Mouse (Mus musculus) testis, adult 2 months (tissue): ENCODE measurements around the gene Abca9. TPM values are rescaled to one million over a fixed set of nuclear protein-coding genes. Genes with fewer than 3 reads are reported as not detected.

ENCODE experiments used
- H3K27ac ChIP-seq: fragments of 200-500 bp; 2 replicates; pipeline ENCODE4 v1.5.1; 2012; ENCODE audit warnings: low read depth, low read length; ENCODE audit not compliant: control insufficient read depth, insufficient read depth
- H3K27me3 ChIP-seq: fragments of 200-500 bp; 2 replicates; pipeline ENCODE4 v1.6.1; 2012; ENCODE audit warnings: mild to moderate bottlenecking, low read length, moderate library complexity; ENCODE audit not compliant: control insufficient read depth, insufficient read depth
- H3K36me3 ChIP-seq: fragments of 200-500 bp; 2 replicates; pipeline ENCODE4 v1.6.1; 2012; ENCODE audit warnings: mild to moderate bottlenecking, low read length; ENCODE audit not compliant: control insufficient read depth, insufficient read depth
- H3K4me1 ChIP-seq: fragments of 200-500 bp; 2 replicates; pipeline ENCODE4 v1.6.1; 2012; ENCODE audit warnings: low read length; ENCODE audit not compliant: control insufficient read depth, insufficient read depth
- H3K4me3 ChIP-seq: fragments of 200-500 bp; 2 replicates; pipeline ENCODE4 v1.5.1; 2012; ENCODE audit warnings: low read depth, mild to moderate bottlenecking, low read length, moderate library complexity, mixed read lengths; ENCODE audit not compliant: control insufficient read depth
- CTCF ChIP-seq: fragments of 200-500 bp; IDR thresholded peaks from 2 replicates; pipeline ENCODE4 v1.5.1; 2012; ENCODE audit warnings: low read depth, mild to moderate bottlenecking, inconsistent platforms, low read length, moderate library complexity; ENCODE audit not compliant: control insufficient read depth, insufficient read depth, insufficient replicate concordance
- POLR2A ChIP-seq: fragments of 200-500 bp; IDR thresholded peaks from 2 replicates; pipeline ENCODE4 v1.6.1; 2012; ENCODE audit warnings: low read depth, mild to moderate bottlenecking, inconsistent platforms, low read length, moderate library complexity; ENCODE audit not compliant: control insufficient read depth
- polyA plus RNA-seq: library from polyadenylated mRNA; depleted of rRNA; stranded (reverse); fragments of >200 nt; gene quantifications from 2 replicates; pipeline ENCODE4 v1.2.3, GENCODE M21; 2012

The Abca9 gene
- polyA plus RNA-seq, 1 experiment = 4.2 TPM

DNA sequence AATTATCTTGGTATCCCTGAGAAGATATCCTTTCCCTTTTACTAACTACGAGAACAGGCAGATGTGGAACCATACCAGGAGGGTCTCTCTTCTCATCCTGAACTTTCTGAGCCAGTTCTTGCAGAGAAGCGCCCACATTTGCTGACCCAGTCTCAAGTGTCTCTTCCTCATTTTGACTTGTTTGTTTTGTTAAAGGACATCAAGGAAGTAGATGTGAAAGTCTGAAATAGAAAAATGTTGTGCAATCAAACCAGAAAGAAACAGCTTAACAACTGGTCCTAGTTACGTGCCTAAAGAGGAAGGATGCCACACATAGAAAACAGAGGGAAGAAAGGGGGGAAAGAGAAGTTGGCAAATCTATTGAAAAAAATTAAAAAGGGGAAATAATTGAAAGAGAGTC lies 2.2 kb downstream of the Abca9 start:
- H3K4me1 ChIP-seq = no peaks in the 10 kb centered on the region
- no peaks in the 10 kb centered on the region for H3K36me3 ChIP-seq
- no peaks in the 10 kb centered on the region for H3K27me3 ChIP-seq
- TF ChIP-seq CTCF (no peak), POLR2A (no peak)
- H3K4me3 ChIP-seq = no peak overlapping the region
- H3K27ac ChIP-seq = no peak overlapping the region

DNA sequence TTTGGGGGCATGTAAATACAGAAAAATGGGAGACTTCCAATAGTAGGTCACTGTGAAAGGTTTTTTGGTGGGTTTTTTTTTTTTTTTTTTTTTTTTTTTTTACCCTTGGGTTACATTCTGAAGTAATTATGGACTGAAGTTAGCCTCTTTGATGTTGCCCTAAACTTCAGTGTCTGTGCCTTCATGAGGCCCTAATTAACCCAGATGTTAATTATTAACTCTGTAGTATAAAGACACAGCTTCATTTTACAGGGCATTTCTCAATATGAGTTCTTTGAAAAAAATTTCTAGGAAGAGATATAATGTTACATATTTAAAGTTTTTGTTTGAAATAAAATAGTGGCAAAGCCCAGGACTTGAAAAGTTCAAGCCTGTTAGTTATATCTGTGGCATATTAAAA lies 2.6 kb downstream of the Abca9 start:
- TF ChIP-seq POLR2A = no peak
- TF ChIP-seq CTCF = no peak
- Histone ChIP-seq H3K27ac (no peak overlapping the region), H3K36me3 (no peaks in the 10 kb centered on the region), H3K27me3 (no peaks in the 10 kb centered on the region), H3K4me1 (no peaks in the 10 kb centered on the region), H3K4me3 (no peak overlapping the region)

- no peaks in the 10 kb centered on the region for H3K4me1 ChIP-seq
- no peaks in the 10 kb centered on the region for H3K27me3 ChIP-seq
- H3K4me3 ChIP-seq = no peak overlapping the region; the same call in 1 of the 2 replicates
- TF ChIP-seq POLR2A (no peak), CTCF (no peak)
- no peak overlapping the region for H3K27ac ChIP-seq
- H3K36me3 ChIP-seq = no peaks in the 10 kb centered on the region
Observed at GRCm38 (mm10) chr11:110157059-110157458, 10.9 kb downstream of the Abca9 start.

- no peaks in the 10 kb centered on the region for H3K36me3 ChIP-seq
- H3K27me3 ChIP-seq = no peaks in the 10 kb centered on the region
- H3K4me1 ChIP-seq = no peaks in the 10 kb centered on the region
- TF ChIP-seq CTCF (no peak), POLR2A (no peak)
- no peak overlapping the region; the same call in 1 of the 2 replicates for H3K4me3 ChIP-seq
- H3K27ac ChIP-seq = no peak overlapping the region
Observed at GRCm38 (mm10) chr11:110155985-110156384, 12.0 kb downstream of the Abca9 start.

DNA sequence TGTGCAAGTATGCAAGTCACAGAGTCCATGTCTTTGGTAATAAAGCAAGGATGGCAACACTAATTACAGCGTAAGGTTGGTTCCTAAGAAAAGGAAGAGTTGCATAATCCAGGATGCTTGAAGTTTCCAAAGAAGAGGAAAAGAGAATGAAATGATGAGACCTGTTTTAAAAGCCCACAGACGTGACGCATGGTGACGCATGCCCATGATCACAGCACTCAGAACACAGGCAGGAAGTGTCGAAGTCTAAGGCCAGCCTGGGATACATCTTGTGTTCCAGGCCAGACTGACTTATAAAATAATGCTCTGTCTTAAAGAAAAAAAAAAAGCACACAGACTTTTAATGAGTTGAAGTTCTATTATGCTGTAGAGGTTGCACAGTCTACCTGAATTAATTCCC lies 20.4 kb downstream of the Abca9 start:
- Histone ChIP-seq H3K4me3 (no peak overlapping the region), H3K36me3 (no peaks in the 10 kb centered on the region), H3K27me3 (no peaks in the 10 kb centered on the region), H3K4me1 (peaks cover 4% of the 10 kb centered on the region; the same call in 1 of the 2 replicates), H3K27ac (no peak overlapping the region)
- TF ChIP-seq POLR2A (no peak), CTCF (no peak)

DNA sequence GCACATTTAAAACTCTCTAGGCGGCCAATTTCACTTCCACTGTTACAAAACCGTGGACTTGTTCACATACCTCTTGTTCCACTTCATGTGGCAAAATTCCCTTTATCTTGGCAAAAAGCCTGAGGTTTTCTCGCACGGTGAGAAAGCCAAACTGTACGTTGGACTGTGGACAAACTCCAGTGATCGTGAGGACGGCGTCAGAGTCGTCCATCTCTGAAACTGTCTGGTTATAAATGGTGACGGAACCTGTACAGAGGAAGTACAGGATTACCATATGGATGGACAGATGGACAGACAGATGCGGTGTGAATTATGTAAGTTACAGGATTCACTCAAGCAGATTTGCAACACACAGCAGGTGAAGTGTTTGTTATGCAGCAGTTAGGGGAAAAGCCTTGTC lies 22.6 kb downstream of the Abca9 start:
- no peaks in the 10 kb centered on the region for H3K36me3 ChIP-seq
- H3K4me3 ChIP-seq = no peak overlapping the region
- TF ChIP-seq POLR2A (no peak), CTCF (no peak)

GRCm38 (mm10) chr11:110130760-110131159 lies 37.2 kb downstream of the Abca9 start:
- no peaks in the 10 kb centered on the region for H3K36me3 ChIP-seq
- no peak overlapping the region for H3K27ac ChIP-seq
- H3K27me3 ChIP-seq = no peaks in the 10 kb centered on the region
- no peak overlapping the region for H3K4me3 ChIP-seq
- H3K4me1 ChIP-seq = no peaks in the 10 kb centered on the region
- no peak for TF ChIP-seq CTCF
- TF ChIP-seq POLR2A = no peak

More for the DNA sequence above, 22.6 kb downstream of the Abca9 start:
- no peak overlapping the region for H3K27ac ChIP-seq
- H3K4me1 ChIP-seq = peaks cover 4% of the 10 kb centered on the region; the same call in 1 of the 2 replicates
- no peaks in the 10 kb centered on the region for H3K27me3 ChIP-seq

DNA sequence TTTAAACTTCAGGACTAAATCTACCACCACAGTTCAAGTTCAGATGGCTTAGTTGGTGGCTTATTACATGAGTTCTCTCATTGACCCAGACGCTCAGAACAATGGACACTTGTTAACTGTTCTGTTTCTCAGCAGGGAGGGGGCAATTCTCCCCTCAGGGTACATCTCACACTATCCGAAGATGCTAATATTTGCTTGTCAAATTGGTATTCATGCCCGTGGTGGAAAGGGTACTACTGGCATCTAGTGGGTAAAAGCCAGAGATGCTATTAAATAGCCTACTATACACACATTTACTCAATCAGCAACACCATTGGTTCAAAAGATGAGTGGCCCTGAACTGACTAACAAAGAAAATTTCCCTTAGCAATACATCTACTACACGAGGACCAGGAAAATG lies 56.9 kb downstream of the Abca9 start:
- H3K27me3 ChIP-seq = no peaks in the 10 kb centered on the region
- H3K4me3 ChIP-seq = no peak overlapping the region
- H3K4me1 ChIP-seq = no peaks in the 10 kb centered on the region
- TF ChIP-seq CTCF = no peak
- no peak for TF ChIP-seq POLR2A
- no peak overlapping the region for H3K27ac ChIP-seq
- H3K36me3 ChIP-seq = no peaks in the 10 kb centered on the region
